Mouse (Mus musculus): ENCODE results near the gene Sdhaf1. TPM values are rescaled to one million over a fixed set of nuclear protein-coding genes. Genes with fewer than 3 reads are reported as not detected.
A peak's percentile ranks its signal among the peaks of the same experiment; 100 is the strongest.

The Sdhaf1 gene
- polyA plus RNA-seq, 1 experiment from 2014 or later: 20.0 TPM

DNA sequence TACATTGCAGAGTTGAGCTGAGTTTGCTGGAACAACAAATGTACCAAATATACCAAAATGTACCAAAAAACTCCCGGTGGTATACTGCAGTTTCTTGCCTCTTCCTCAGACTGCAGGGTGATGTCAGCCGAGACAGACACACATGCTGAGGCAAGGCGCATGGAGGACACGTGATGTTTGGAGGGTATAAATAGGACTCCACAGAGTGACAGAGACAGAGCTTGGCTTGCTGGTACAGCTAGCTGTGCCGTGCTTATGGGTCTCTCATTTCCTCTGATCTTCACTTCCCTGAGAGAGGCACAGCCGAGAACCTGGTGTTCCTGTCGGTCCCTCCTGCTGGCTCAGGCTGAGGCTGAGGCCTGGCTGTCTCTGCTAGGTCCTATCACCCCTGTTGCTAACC, 41.0 kb downstream of the Sdhaf1 start:
- 69% methylated on average over 7 of the region's 7 CpGs for WGBS
- ATAC-seq (no peak), DNase-seq (ENCODE audit: low spot score) (no peak)
- Histone ChIP-seq H3K27me3 (replicated peaks; ENCODE audit: insufficient read depth, low read length) (no peaks in the 10 kb centered on the region), H3K4me3 (ENCODE audit: low read depth, low read length) (no peak overlapping the region), H3K4me2 (replicated peaks; ENCODE audit: low read depth, low read length) (no peak overlapping the region), H3K9me3 (ENCODE audit: low read length) (no peaks in the 10 kb centered on the region), H3K4me1 (ENCODE audit: insufficient read depth, low read depth, low read length) (0 out of 2 replicates have a peak, but pooled peaks cover 2% of the 10 kb centered on the region), H3K9ac (replicated peaks; ENCODE audit: low read depth) (no peak overlapping the region), H3K36me3 (ENCODE audit: insufficient read depth, low read length) (no peaks in the 10 kb centered on the region), H3K27ac (ENCODE audit: low read length) (no peak overlapping the region)
- TF ChIP-seq EP300 (IDR thresholded peaks at IDR 0.05) (no peak), CTCF (IDR thresholded peaks at IDR 0.05) (no peak)

DNA sequence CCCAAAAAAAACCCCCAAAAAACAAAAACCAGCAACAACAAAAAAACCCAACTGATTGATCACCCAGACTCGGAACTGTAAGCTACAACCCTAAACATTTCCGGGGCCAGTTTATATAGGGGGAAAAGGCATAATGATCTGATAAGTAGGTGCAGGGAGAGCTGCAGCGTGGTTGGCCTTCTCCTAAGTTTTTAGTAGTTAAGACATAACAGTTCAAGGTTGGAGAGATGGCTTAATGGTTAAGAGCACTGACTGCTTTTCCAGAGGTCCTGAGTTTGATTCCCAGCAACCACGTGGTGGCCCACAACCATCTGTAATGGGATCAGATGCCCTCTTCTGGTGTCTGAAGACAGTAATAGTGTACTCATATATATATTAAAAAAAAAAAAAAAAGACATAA, 42.2 kb downstream of the Sdhaf1 start:
- Histone ChIP-seq H3K9me3 (ENCODE audit: low read length) (no peaks in the 10 kb centered on the region), H3K36me3 (ENCODE audit: insufficient read depth, low read length) (no peaks in the 10 kb centered on the region), H3K27ac (ENCODE audit: low read length) (0 out of 2 replicates have a peak overlapping the region, but pooled peaks have one; percentile 98), H3K9ac (replicated peaks; ENCODE audit: low read depth) (no peak overlapping the region), H3K4me1 (ENCODE audit: insufficient read depth, low read depth, low read length) (0 out of 2 replicates have a peak, but pooled peaks cover 2% of the 10 kb centered on the region), H3K4me2 (replicated peaks; ENCODE audit: low read depth, low read length) (no peak overlapping the region), H3K27me3 (replicated peaks; ENCODE audit: insufficient read depth, low read length) (no peaks in the 10 kb centered on the region), H3K4me3 (ENCODE audit: low read depth, low read length) (no peak overlapping the region)
- no peak for DNase-seq (ENCODE audit: low spot score)
- ATAC-seq: no peak
- TF ChIP-seq EP300 (IDR thresholded peaks at IDR 0.05) (no peak), CTCF (IDR thresholded peaks at IDR 0.05) (no peak)
- 59% methylated on average over 4 of the region's 4 CpGs for WGBS

- H3K4me2 ChIP-seq (replicated peaks; ENCODE audit: low read depth, low read length): peak overlapping the region; percentile 80
- H3K9me3 ChIP-seq (ENCODE audit: low read length): no peaks in the 10 kb centered on the region
- under 1% methylated on average over 20 of the region's 20 CpGs for WGBS
- peak; percentile 92 for ATAC-seq
- no peaks in the 10 kb centered on the region for H3K27me3 ChIP-seq (replicated peaks; ENCODE audit: insufficient read depth, low read length)
- peak; percentile 99 for DNase-seq (ENCODE audit: low spot score)
- H3K27ac ChIP-seq (ENCODE audit: low read length): peak overlapping the region; percentile 98
- H3K4me1 ChIP-seq (ENCODE audit: insufficient read depth, low read depth, low read length): 0 out of 2 replicates have a peak, but pooled peaks cover 2% of the 10 kb centered on the region
- no peak overlapping the region for H3K9ac ChIP-seq (replicated peaks; ENCODE audit: low read depth)
- H3K36me3 ChIP-seq (ENCODE audit: insufficient read depth, low read length): no peaks in the 10 kb centered on the region
- peak; percentile 82 for TF ChIP-seq EP300 (IDR thresholded peaks at IDR 0.05)
- no peak for TF ChIP-seq CTCF (IDR thresholded peaks at IDR 0.05)
- peak overlapping the region; percentile 67 for H3K4me3 ChIP-seq (ENCODE audit: low read depth, low read length)
Observed at GRCm38 (mm10) chr7:30280670-30281138, 43.0 kb downstream of the Sdhaf1 start.

DNA sequence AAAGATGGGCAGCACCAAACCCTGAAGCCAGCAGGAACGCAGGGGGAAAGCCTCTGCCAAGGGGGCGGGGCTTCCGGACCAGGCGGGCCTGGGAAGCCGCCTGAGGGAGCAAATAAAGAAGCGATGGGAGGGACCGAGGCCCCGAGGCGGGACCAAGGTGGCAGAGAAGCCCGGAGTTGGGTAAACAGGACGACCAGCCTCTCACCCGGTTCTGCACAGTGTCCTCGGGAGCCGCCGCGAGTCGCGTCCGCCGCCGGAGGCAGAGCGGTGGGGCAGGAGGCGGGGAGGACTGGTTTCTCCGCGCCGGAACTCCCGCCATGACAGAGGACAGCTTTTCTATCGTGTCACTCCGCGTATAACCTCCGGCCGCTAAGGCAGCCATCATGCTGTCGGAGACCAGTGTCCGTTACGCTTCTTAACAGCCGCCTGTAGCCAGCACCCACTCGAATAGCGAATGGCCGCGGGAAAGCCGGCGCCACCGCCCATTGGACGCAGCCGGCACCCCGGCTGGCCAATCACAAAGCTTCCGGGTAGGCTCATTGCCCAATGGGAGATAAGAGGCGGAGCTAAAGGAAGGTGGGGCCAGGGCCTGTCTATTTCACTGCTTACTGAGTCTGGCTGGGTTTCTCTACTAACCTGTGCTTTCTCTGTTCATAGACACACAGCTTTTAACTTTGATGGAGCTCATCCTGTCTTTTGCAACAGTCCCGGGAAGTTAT, 43.6 kb downstream of the Sdhaf1 start, which contains the start of the genes Thap8 and Wdr62:
Gene Thap8 (plus strand): TSS at position 144 of the 719 bp plus-strand sequence.
Gene Wdr62 (minus strand): TSS at position 469 of the 719 bp plus-strand sequence.
- peak within 1 kb of the TSS; percentile 98 for H3K27ac ChIP-seq (ENCODE audit: low read length)
- H3K4me3 ChIP-seq (ENCODE audit: low read depth, low read length): peak within 1 kb of the TSS; percentile 67
- no peak within 1 kb of the TSS for H3K9ac ChIP-seq (replicated peaks; ENCODE audit: low read depth)
- no peaks in the 10 kb centered on the region for H3K36me3 ChIP-seq (ENCODE audit: insufficient read depth, low read length)
- TF ChIP-seq CTCF (IDR thresholded peaks at IDR 0.05) (0 out of 2 replicates have a peak, but pooled peaks have one; percentile 8), EP300 (IDR thresholded peaks at IDR 0.05) (no peak)
- peak within 1 kb of the TSS; percentile 80 for H3K4me2 ChIP-seq (replicated peaks; ENCODE audit: low read depth, low read length)
- ATAC-seq (peak; percentile 96), DNase-seq (ENCODE audit: low spot score) (peak; percentile 97)
- no peaks in the 10 kb centered on the region for H3K27me3 ChIP-seq (replicated peaks; ENCODE audit: insufficient read depth, low read length)
- no peaks in the 10 kb centered on the region for H3K9me3 ChIP-seq (ENCODE audit: low read length)
- H3K4me1 ChIP-seq (ENCODE audit: insufficient read depth, low read depth, low read length): 0 out of 2 replicates have a peak, but pooled peaks cover 2% of the 10 kb centered on the region
- WGBS: under 1% methylated on average over 41 of the region's 49 CpGs

DNA sequence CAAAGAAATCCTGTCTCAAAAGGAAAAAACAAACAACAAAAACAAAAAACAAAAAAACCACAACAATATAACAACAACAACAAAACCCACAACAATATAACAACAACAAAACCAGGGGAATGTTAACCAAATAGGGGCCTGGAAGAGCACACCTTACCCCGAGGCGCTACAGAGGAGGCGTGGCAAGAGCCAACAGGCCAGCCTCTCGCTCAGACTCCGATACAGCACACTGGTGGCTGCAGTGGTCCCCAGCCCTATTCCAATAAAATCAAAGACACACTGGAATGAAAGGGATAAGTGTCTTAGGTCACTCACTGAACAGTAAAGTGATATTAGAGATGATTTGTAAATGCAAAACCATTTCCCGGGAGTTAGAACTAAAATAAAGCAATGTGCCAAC, 44.2 kb downstream of the Sdhaf1 start:
- ATAC-seq: no peak
- Histone ChIP-seq H3K9me3 (ENCODE audit: low read length) (no peaks in the 10 kb centered on the region), H3K27ac (ENCODE audit: low read length) (no peak overlapping the region), H3K4me3 (ENCODE audit: low read depth, low read length) (peak overlapping the region; percentile 67), H3K36me3 (ENCODE audit: insufficient read depth, low read length) (no peaks in the 10 kb centered on the region), H3K9ac (replicated peaks; ENCODE audit: low read depth) (no peak overlapping the region), H3K4me1 (ENCODE audit: insufficient read depth, low read depth, low read length) (0 out of 2 replicates have a peak, but pooled peaks cover 2% of the 10 kb centered on the region), H3K27me3 (replicated peaks; ENCODE audit: insufficient read depth, low read length) (no peaks in the 10 kb centered on the region), H3K4me2 (replicated peaks; ENCODE audit: low read depth, low read length) (peak overlapping the region; percentile 80)
- 0% methylated on average over 6 of the region's 6 CpGs for WGBS
- peak; percentile 18 for DNase-seq (ENCODE audit: low spot score)
- no peak for TF ChIP-seq CTCF (IDR thresholded peaks at IDR 0.05)
- no peak for TF ChIP-seq EP300 (IDR thresholded peaks at IDR 0.05)

DNA sequence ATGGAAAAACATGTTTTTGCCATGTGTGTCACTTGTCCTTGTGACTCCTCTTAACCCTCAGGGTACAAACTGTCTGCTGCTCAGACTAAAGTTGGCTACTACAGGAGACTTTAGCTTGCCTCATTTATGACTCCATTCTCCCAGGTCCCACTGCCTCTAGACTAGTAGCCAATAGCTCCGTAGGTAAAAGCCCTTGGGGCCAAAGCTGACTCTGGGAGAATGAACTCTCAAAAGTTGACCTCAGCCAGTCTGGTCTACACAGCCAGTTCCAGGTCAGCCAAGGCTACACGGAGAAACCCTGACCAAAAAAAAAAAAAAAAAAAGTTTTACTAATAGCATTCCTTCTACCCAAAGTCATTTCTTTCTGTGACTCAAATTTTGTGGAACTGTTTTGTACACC, 44.8 kb downstream of the Sdhaf1 start:
- H3K36me3 ChIP-seq (ENCODE audit: insufficient read depth, low read length): no peaks in the 10 kb centered on the region
- TF ChIP-seq CTCF (IDR thresholded peaks at IDR 0.05): no peak
- no peak for TF ChIP-seq EP300 (IDR thresholded peaks at IDR 0.05)
- H3K4me3 ChIP-seq (ENCODE audit: low read depth, low read length): no peak overlapping the region
- H3K27me3 ChIP-seq (replicated peaks; ENCODE audit: insufficient read depth, low read length): no peaks in the 10 kb centered on the region
- no peak for ATAC-seq
- 0 out of 2 replicates have a peak, but pooled peaks cover 2% of the 10 kb centered on the region for H3K4me1 ChIP-seq (ENCODE audit: insufficient read depth, low read depth, low read length)
- whole genome bisulfite sequencing: 37% methylated on average over 2 of the region's 2 CpGs
- no peak for DNase-seq (ENCODE audit: low spot score)
- H3K4me2 ChIP-seq (replicated peaks; ENCODE audit: low read depth, low read length): no peak overlapping the region
- H3K27ac ChIP-seq (ENCODE audit: low read length): no peak overlapping the region
- no peak overlapping the region for H3K9ac ChIP-seq (replicated peaks; ENCODE audit: low read depth)
- no peaks in the 10 kb centered on the region for H3K9me3 ChIP-seq (ENCODE audit: low read length)
